Mouse (Mus musculus): ENCODE results near the gene Wnt2b. TPM values are rescaled to one million over a fixed set of nuclear protein-coding genes. Genes with fewer than 3 reads are reported as not detected.

Gene Wnt2b
- polyA plus RNA-seq (2012; rRNA removed; ENCODE audit: low replicate concordance) = 4.9 and 5.5 TPM in 2 replicates

DNA sequence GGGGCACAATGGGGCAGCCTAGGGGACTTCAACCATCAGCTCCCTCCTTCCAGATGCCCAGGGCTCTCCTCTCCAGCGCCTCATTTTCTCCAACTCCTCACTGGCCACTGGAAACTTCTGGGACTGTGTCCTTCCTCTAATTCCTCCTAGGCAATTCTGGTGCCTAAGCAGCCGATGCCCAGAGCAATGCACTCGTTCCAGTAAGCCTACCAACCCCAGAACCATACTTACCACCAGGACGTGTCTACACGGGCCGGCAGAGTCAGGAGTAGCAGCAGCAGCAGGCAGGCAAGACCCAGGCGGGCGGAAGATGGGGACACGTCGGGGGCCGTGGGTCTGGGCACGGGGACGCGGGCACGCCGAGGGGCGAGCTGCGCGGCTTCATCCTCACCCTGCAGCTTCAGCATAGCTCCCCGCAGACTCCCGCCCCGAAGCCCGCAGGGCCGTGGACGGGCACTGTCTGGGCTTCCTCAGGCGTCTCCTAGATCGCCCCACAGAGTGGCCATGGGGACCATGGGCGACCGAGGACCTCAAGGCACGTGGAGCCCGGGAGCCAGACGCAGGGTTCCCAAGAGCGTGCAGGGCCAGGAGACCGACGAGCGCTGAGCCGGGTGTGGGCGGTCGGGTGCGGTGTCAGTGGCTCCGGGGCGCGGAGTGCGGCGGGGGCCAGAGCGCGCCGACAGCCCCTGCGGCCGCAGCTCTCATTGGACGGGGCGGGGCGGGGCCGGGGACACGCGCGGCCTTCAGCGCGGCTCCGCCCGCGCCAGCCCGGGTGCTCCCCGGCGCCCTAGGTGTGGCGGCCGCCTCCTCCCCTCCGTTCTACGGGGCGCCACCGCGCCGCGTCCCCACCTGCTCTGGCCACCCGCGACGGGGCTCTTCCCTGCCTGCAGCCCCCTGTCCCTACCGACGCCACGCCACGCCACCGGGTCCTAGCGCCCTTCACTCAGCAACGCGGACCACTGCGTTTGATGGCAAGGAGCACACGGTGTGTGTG, at the start of gene Wnt2b:
Gene Wnt2b (minus strand): TSS at position 856 of the 994 bp plus-strand sequence.

Other genes starting within 250 kb of the Wnt2b start
- gene Ppm1j, start 180.9 kb downstream of the Wnt2b start, polyA plus RNA-seq (2012; rRNA removed; ENCODE audit: low replicate concordance) = 125 and 134 TPM in 2 replicates
- 1.2 and 2.1 TPM in 2 replicates for gene Fam19a3, start 180.1 kb downstream of the Wnt2b start, polyA plus RNA-seq (2012; rRNA removed; ENCODE audit: low replicate concordance)
- 176 and 350 TPM in 2 replicates for gene Rhoc, start 173.5 kb downstream of the Wnt2b start, polyA plus RNA-seq (2012; rRNA removed; ENCODE audit: low replicate concordance)
- 30.7 and 52.9 TPM in 2 replicates for gene Mov10, start 143.4 kb downstream of the Wnt2b start, polyA plus RNA-seq (2012; rRNA removed; ENCODE audit: low replicate concordance)
- gene St7l, start 97.9 kb downstream of the Wnt2b start, polyA plus RNA-seq (2012; rRNA removed; ENCODE audit: low replicate concordance) = 3.0 and 3.4 TPM in 2 replicates
- 8.7 TPM in 2 replicates for gene Capza1, start 97.4 kb downstream of the Wnt2b start, polyA plus RNA-seq (2012; rRNA removed; ENCODE audit: low replicate concordance)
- 2.0 and 2.5 TPM in 2 replicates for gene Cttnbp2nl, start 91.2 kb upstream of the Wnt2b start, polyA plus RNA-seq (2012; rRNA removed; ENCODE audit: low replicate concordance)
- not detected in 2 replicates for gene 4930564D02Rik, start 104.9 kb upstream of the Wnt2b start, polyA plus RNA-seq (2012; rRNA removed; ENCODE audit: low replicate concordance)